Mouse (Mus musculus) adrenal gland, adult 2 months (tissue): ENCODE results near the gene Rnasek. TPM values are rescaled to one million over a fixed set of nuclear protein-coding genes. Genes with fewer than 3 reads are reported as not detected.

Experiments
- DNase-seq: peaks from one replicate; pipeline ENCODE4 v3.0.0; 2021
- polyA plus RNA-seq: library from polyadenylated mRNA; depleted of rRNA; stranded (reverse); fragments of >200 nt; gene quantifications from 2 replicates; pipeline ENCODE4 v1.2.3, GENCODE M21; 2012
- total RNA-seq, 2 experiments: library from RNA; stranded (reverse); gene quantifications; 2 replicates each; pipeline ENCODE4 v1.2.3; 2021

Gene Rnasek
- total and polyA plus RNA-seq, 3 experiments, result 220 to 332 (median 243) TPM

GRCm38 (mm10) chr11:70218039-70218438 is 21.6 kb downstream of the Rnasek start:
- no peak for DNase-seq

DNA sequence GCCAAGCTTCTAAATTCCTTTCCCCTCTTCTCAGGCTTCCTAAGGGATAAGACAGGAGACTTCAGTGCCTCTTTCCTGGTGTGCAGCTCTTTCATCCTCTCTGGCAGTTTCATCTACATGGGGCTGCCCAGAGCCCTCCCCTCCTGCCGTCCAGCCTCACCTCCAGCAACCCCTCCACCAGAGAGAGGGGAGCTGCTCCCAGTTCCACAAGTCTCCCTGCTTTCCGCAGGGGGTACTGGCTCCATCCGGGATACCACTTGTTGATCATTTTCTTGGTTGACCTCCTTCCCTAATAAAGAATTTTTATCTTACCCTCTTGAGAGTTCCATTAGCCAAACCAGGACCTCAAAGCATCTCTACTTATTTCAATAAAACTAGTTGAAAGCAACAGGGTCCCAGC is 23.5 kb downstream of the Rnasek start:
- no peak for DNase-seq

DNA sequence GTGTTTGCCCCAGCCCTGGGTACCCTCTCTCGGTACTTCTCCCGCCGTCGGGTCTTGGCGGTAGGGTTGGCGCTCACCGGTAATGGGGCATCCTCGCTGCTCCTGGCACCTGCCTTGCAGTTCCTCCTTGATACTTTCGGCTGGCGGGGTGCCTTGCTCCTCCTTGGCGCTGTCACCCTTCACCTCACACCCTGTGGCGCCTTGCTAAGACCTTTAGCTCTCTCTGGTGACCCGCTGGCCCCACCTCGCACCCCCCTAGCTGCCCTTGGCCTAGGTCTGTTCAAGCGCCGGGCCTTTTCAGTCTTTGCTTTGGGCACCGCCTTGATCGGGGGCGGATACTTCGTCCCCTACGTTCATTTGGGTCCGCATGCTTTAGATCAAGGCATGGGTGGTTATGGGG is 24.3 kb downstream of the Rnasek start:
- DNase-seq, result no peak

DNA sequence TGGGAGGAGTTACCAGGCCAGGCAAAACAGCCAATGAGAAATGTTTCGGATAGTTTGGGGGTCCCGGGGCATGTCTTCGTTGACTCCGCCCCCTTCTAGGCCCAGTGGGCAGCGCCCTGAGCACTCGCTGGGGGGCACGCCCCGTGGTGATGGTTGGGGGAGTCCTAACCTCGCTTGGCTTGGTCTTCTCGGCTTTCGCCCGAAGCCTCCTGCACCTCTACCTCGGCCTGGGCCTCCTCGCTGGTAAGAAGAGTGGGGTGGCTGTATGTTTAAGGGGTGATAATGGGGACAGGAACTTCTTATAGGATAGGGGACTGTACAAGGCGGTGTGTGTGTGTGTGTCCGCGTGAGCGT is 24.8 kb downstream of the Rnasek start:
- DNase-seq, result no peak

- peak; percentile 61 for DNase-seq
Observed at GRCm38 (mm10) chr11:70214191-70214855, 25.3 kb downstream of the Rnasek start.

- no peak for DNase-seq
Observed at GRCm38 (mm10) chr11:70213736-70214135, 25.9 kb downstream of the Rnasek start.

DNA sequence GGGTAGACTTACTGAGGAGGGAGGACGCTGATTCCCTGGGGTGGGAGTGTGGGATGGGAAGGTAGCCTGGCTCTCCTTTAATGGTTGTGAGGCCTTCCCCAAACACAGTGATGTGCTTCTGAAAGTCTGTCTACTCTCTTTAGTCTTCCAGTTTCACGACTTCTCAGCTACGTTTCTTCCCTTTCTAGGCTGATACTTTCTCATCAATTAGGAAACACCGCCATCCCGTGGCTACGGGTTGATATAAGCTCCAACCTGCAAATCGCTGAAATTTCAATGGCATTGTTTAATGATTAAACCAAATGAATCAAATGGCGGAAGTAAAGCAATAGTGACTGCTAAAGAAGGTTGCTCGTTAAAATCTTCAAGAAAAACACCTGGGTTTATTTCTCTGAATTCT is 26.7 kb downstream of the Rnasek start:
- DNase-seq, result peak; percentile 76

DNA sequence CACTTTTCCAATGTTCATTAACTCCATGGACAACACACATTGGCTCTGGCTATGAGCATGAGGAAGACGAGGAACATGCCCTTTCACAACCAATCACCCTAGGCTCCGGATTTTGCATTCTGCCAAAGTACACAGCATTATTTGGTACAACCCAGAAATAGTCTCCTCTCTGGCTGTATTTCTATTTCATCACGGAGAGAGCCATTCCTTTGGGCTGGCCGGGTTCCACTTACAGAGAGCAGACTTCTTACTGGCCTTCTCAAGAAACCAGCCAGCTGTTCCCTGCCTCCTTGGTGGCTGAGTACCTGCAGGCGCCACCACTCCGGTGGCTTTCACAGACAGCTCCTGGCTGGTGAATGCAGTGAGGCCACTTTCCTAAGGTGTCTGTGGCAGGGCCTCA is 27.2 kb downstream of the Rnasek start, which contains the start of gene Slc16a11:
TSS of gene Slc16a11 (plus strand) at position 330 of the 400 bp plus-strand sequence.
- no peak for DNase-seq

GRCm38 (mm10) chr11:70211972-70212371 is 27.7 kb downstream of the Rnasek start:
- DNase-seq, result no peak

DNA sequence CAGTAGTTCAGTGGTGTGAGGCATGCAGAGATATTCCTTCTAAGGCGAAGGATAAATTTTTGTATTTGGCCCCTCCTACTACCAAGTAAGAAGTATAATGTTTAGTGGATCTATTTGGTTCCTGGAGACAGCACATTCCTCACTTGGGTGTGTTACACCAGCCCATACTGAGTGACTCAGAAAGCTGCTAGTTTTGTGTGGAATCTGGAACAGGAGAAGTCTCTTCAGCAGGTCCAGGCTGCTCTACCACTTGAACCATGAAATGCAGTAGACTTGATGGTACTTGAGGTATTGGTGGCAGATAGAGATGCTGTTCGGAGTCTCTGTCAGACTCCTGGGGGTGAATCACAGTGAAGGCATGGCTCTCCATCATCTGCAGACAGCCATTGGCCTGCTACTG is 29.0 kb downstream of the Rnasek start:
- no peak for DNase-seq

DNA sequence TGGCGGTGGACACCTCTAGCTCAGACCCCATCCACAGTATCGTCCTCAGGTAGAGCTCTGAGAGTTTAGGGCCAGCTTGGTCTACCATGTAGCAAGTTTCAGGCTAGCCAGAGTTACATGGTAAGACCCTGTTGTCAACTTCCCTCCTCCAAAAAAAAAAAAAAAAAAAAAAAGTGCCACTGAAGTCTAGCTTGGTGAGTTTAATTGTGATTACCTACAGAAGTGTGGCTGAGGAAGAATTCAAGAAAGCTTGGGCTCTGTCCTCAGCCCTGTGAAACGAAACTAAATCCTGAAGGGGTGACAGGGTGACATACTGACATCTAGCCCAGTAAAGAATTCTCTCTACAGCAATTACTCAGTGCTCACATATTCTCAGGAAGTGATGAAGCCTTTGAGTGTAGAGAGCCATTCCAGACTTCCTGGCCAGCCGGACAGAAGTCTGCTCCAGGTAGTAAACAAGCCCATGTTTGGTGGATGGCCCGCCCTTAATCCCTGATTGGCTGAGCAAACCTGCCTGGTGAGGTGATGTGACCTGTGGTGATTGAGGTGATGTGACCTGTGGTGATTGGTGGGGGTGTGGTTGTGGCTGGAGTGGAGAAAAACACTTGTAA is 30.8 kb downstream of the Rnasek start:
- no peak for DNase-seq

DNA sequence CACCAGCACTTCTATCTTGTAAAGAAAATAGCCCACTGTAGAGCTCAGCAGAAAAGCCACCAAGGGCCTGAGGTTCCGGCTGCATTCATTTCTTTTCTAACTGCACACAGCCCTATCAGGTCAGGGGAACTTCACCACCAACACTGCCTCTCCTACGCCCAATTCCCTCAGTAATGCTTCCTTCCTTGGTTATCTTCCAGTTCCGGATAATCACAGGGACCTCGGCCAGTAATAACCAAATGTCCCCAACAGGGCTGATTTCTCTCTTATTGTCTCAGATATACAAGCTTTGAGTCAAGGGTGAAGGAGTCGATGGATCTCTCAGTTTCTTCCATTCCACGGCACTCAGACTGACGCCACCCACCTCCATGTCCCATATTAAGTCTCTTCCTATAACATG is 32.4 kb downstream of the Rnasek start:
- DNase-seq, result no peak

GRCm38 (mm10) chr11:70206801-70207200 is 32.8 kb downstream of the Rnasek start:
- DNase-seq, result no peak

- DNase-seq, result peak; percentile 84
Observed at GRCm38 (mm10) chr11:70201691-70202090, 38.0 kb downstream of the Rnasek start.

GRCm38 (mm10) chr11:70200036-70200608 is 39.5 kb downstream of the Rnasek start:
- DNase-seq, result no peak

DNA sequence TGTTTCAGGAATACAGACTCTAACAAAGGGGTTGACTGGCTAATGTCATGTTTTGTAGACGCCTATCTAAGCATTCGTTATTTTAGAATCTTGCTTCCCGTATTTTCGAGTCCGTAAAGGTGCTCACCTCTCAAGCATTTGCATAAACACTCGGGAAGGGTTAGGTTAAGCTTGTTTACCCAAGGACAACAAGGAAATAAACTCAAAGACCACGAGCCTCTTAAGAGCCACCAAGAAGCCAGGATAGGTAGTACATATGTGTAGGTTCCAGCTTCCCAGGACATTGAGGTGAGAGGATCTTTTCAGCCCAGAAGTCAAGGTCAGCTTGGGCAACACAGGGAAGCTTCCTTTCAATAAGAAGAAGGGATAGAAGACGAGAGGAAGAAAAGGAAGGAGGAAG is 40.5 kb downstream of the Rnasek start:
- DNase-seq, result no peak

DNA sequence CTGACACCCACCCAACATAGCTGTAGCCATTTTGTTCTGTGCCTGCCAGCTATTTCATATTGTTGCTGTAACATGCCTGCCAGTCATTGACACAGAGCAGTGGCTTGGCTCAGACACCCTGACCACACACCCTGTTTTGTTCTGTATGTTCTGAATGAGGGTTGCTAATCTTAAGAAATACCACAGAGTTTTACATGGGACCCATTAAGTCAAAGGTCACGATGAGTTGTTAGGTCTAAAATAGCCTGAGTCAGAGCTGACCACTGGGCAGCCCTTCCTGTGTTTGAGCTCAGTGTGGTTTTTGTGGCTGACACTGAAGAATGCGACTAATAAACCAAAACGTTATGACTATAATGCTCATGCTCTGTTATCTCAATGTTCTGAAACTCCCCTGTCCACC is 41.3 kb downstream of the Rnasek start:
- peak; percentile 37 for DNase-seq

GRCm38 (mm10) chr11:70193354-70194285 is 46.0 kb downstream of the Rnasek start:
- DNase-seq, result no peak

- DNase-seq, result no peak
Observed at GRCm38 (mm10) chr11:70192157-70192556, 47.5 kb downstream of the Rnasek start.

DNA sequence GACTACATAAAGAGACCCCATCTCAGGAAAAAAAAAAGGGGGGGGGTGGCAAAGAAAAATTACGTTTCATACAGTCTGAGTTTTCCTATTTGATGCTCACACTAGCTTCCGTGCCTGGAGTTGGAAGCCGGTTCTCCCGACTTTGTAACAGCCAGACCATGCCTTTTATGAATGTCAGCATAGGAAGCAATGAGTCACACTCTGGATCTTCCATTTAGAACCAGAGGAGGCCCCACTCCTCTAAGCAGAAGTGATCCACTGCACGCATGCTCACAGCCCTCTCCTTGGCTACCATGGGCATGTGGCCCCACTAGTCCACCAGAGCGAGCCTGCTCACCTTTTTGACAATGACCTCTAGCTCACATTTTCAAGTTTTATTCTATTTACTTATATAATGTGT is 48.5 kb downstream of the Rnasek start:
- DNase-seq, result no peak

GRCm38 (mm10) chr11:70189319-70190134 is 50.1 kb downstream of the Rnasek start:
- peak; percentile 84 for DNase-seq
